In the genomic region with DNA sequence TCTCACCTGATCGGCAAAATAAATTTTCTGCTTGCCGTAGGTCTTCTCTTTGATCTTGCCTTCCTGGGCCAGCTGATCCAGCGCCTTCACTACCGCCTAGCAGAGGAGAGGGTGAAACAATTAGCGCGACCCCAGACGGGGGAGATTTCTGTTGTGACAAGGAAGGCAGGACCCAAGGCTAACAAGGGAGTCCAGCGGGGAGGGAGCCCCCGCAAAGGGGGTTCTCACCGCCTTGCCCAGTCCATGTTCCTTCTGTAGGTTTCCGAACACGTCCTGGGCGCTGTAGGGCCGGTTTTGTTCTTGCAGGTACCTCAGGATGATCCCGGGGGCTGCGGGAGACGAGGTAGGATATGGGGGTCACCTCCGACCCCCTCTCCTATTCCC, we compare ENCODE assay signal across 8 mouse cellular contexts. TPM values are rescaled to one million over a fixed set of nuclear protein-coding genes. Genes with fewer than 3 reads are reported as not detected.
DNase-seq lines count a peak whose midpoint lies in the region; ATAC-seq and TF ChIP-seq lines count a peak whose summit lies in the region.

No protein-coding gene starts in this region.

- peak overlapping the region; percentile 96 for H3K27ac ChIP-seq in kidney, postnatal 0 days
- peak overlapping the region; percentile 91 for H3K27ac ChIP-seq in embryonic facial prominence, embryonic 10.5 days (replicated peaks)
- peak overlapping the region; percentile 95; the same call in 1 of the 2 replicates for H3K27ac ChIP-seq in intestine, embryonic 15.5 days
- no peak overlapping the region for H3K27ac ChIP-seq in neural tube, embryonic 12.5 days

- ATAC-seq in kidney, postnatal 0 days (replicated peaks; ENCODE audit: low FRiP score, low read depth), result no peak; the same call in 1 of the 2 replicates
- peak; percentile 48 for ATAC-seq in intestine, embryonic 15.5 days
- no peak for ATAC-seq in neural tube, embryonic 12.5 days (ENCODE audit: low FRiP score, low read depth)
- ATAC-seq in monocyte, adult 5-6 weeks (replicated peaks; ENCODE audit: insufficient number of reproducible peaks, low FRiP score, low TSS enrichment, poor library complexity, severe bottlenecking), result no peak

- H3K4me2 ChIP-seq in kidney, postnatal 0 days (ENCODE audit: low read length), result peak overlapping the region; percentile 84
- H3K4me2 ChIP-seq in intestine, embryonic 15.5 days (replicated peaks), result peak overlapping the region; percentile 95
- H3K4me2 ChIP-seq in neural tube, embryonic 12.5 days (replicated peaks), result peak overlapping the region; percentile 92

- peaks cover 63% of the 10 kb centered on the region for H3K36me3 ChIP-seq in kidney, postnatal 0 days (ENCODE audit: insufficient read depth, low read length)
- peaks cover 77% of the 10 kb centered on the region for H3K36me3 ChIP-seq in embryonic facial prominence, embryonic 10.5 days (replicated peaks)
- peaks cover 45% of the 10 kb centered on the region for H3K36me3 ChIP-seq in intestine, embryonic 15.5 days
- H3K36me3 ChIP-seq in neural tube, embryonic 12.5 days, result peaks cover 73% of the 10 kb centered on the region

- H3K4me3 ChIP-seq in kidney, postnatal 0 days (replicated peaks; ENCODE audit: low read depth, low read length), result peak overlapping the region; percentile 62
- peak overlapping the region; percentile 84 for H3K4me3 ChIP-seq in embryonic facial prominence, embryonic 10.5 days
- peak overlapping the region; percentile 81 for H3K4me3 ChIP-seq in intestine, embryonic 15.5 days (replicated peaks)
- peak overlapping the region; percentile 61 for H3K4me3 ChIP-seq in neural tube, embryonic 12.5 days

- peak overlapping the region; percentile 69 for H3K9ac ChIP-seq in kidney, postnatal 0 days (ENCODE audit: low read depth, low read length)
- H3K9ac ChIP-seq in intestine, embryonic 15.5 days, result peak overlapping the region; percentile 78
- H3K9ac ChIP-seq in neural tube, embryonic 12.5 days, result peak overlapping the region; percentile 61

- WGBS in kidney, postnatal 0 days, result 1% methylated on average over 18 of the region's 18 CpGs
- under 1% methylated on average over 18 of the region's 18 CpGs for WGBS in embryonic facial prominence, embryonic 10.5 days
- under 1% methylated on average over 18 of the region's 18 CpGs for WGBS in intestine, embryonic 15.5 days
- under 1% methylated on average over 18 of the region's 18 CpGs for WGBS in neural tube, embryonic 12.5 days

- DNase-seq in kidney, postnatal 0 days (ENCODE audit: low spot score), result no peak
- DNase-seq in kidney, adult 8-10 months, result no peak
- no peak for DNase-seq in embryonic facial prominence, embryonic 10.5 days (ENCODE audit: low spot score)
- no peak for DNase-seq in cerebellum, postnatal 25 days
- DNase-seq in layer of hippocampus, adult 9-11 months, result no peak

- no peaks in the 10 kb centered on the region; the same call in 1 of the 2 replicates for H3K4me1 ChIP-seq in kidney, postnatal 0 days (replicated peaks; ENCODE audit: insufficient read depth, low read length)
- peaks cover 21% of the 10 kb centered on the region for H3K4me1 ChIP-seq in embryonic facial prominence, embryonic 10.5 days
- H3K4me1 ChIP-seq in intestine, embryonic 15.5 days (replicated peaks), result peaks cover 11% of the 10 kb centered on the region
- peaks cover 10% of the 10 kb centered on the region for H3K4me1 ChIP-seq in neural tube, embryonic 12.5 days

- TF ChIP-seq CTCF in kidney, postnatal 0 days (IDR thresholded peaks at IDR 0.05; ENCODE audit: low read depth), result no peak

- no peaks in the 10 kb centered on the region for H3K9me3 ChIP-seq in kidney, postnatal 0 days (replicated peaks; ENCODE audit: low read length)
- H3K9me3 ChIP-seq in embryonic facial prominence, embryonic 10.5 days, result no peaks in the 10 kb centered on the region
- H3K9me3 ChIP-seq in intestine, embryonic 15.5 days, result no peaks in the 10 kb centered on the region
- H3K9me3 ChIP-seq in neural tube, embryonic 12.5 days, result no peaks in the 10 kb centered on the region

- no peaks in the 10 kb centered on the region for H3K27me3 ChIP-seq in kidney, postnatal 0 days (ENCODE audit: insufficient read depth, low read length)
- no peaks in the 10 kb centered on the region for H3K27me3 ChIP-seq in embryonic facial prominence, embryonic 10.5 days (replicated peaks; ENCODE audit: low read depth, poor library complexity, severe bottlenecking)
- H3K27me3 ChIP-seq in intestine, embryonic 15.5 days (replicated peaks), result no peaks in the 10 kb centered on the region
- H3K27me3 ChIP-seq in neural tube, embryonic 12.5 days (replicated peaks), result no peaks in the 10 kb centered on the region

RNA-seq across cellular contexts. Expression of gene Psmc3ip, which starts 0.3 kb away (rescaled TPM):
- polyA plus RNA-seq in kidney, postnatal 0 days (2015; fragmentation: Nextera tagmentation; extraction: Ambion mirVana), result 23.2 and 26.4 TPM in 2 replicates
- polyA plus RNA-seq in embryonic facial prominence, embryonic 10.5 days (2016; fragmentation: Nextera tagmentation; extraction: Ambion mirVana), result 69.5 and 72.3 TPM in 2 replicates
- 22.6 and 23.4 TPM in 2 replicates for polyA plus RNA-seq in intestine, embryonic 15.5 days (2015; fragmentation: Nextera tagmentation; extraction: Ambion mirVana)
- 31.4 and 34.3 TPM in 2 replicates for polyA plus RNA-seq in neural tube, embryonic 12.5 days (2016; fragmentation: Nextera tagmentation; extraction: Ambion mirVana)
- 5.0 to 6.2 TPM in 2 of 3 replicates, not detected in the other for total RNA-seq in monocyte, adult 5-6 weeks (2017)

RNA-seq across cellular contexts. Expression of gene Mlx, which starts 7.8 kb away (rescaled TPM):
- 45.7 and 46.0 TPM in 2 replicates for polyA plus RNA-seq in kidney, postnatal 0 days (2015; fragmentation: Nextera tagmentation; extraction: Ambion mirVana)
- 40.6 and 41.0 TPM in 2 replicates for polyA plus RNA-seq in embryonic facial prominence, embryonic 10.5 days (2016; fragmentation: Nextera tagmentation; extraction: Ambion mirVana)
- 65.0 and 65.4 TPM in 2 replicates for polyA plus RNA-seq in intestine, embryonic 15.5 days (2015; fragmentation: Nextera tagmentation; extraction: Ambion mirVana)
- polyA plus RNA-seq in neural tube, embryonic 12.5 days (2016; fragmentation: Nextera tagmentation; extraction: Ambion mirVana), result 59.6 and 68.0 TPM in 2 replicates
- total RNA-seq in monocyte, adult 5-6 weeks (2017), result 61.7 to 74.7 TPM (median 71.4 TPM) in 3 replicates

RNA-seq across cellular contexts. Expression of gene Coasy, which starts 12.6 kb away (rescaled TPM):
- polyA plus RNA-seq in kidney, postnatal 0 days (2015; fragmentation: Nextera tagmentation; extraction: Ambion mirVana), result 55.3 and 55.9 TPM in 2 replicates
- 48.7 and 51.1 TPM in 2 replicates for polyA plus RNA-seq in embryonic facial prominence, embryonic 10.5 days (2016; fragmentation: Nextera tagmentation; extraction: Ambion mirVana)
- polyA plus RNA-seq in intestine, embryonic 15.5 days (2015; fragmentation: Nextera tagmentation; extraction: Ambion mirVana), result 41.8 and 43.9 TPM in 2 replicates
- 50.8 and 54.5 TPM in 2 replicates for polyA plus RNA-seq in neural tube, embryonic 12.5 days (2016; fragmentation: Nextera tagmentation; extraction: Ambion mirVana)
- 11.4 to 16.6 TPM (median 16.1 TPM) in 3 replicates for total RNA-seq in monocyte, adult 5-6 weeks (2017)

RNA-seq across cellular contexts. Expression of gene Hsd17b1, which starts 16.7 kb away (rescaled TPM):
- polyA plus RNA-seq in kidney, postnatal 0 days (2015; fragmentation: Nextera tagmentation; extraction: Ambion mirVana), result 0.13 and 0.42 TPM in 2 replicates
- polyA plus RNA-seq in embryonic facial prominence, embryonic 10.5 days (2016; fragmentation: Nextera tagmentation; extraction: Ambion mirVana), result 0.21 TPM in 1 of 2 replicates, not detected in the other
- polyA plus RNA-seq in intestine, embryonic 15.5 days (2015; fragmentation: Nextera tagmentation; extraction: Ambion mirVana), result not detected in 2 replicates
- 0.14 and 0.29 TPM in 2 replicates for polyA plus RNA-seq in neural tube, embryonic 12.5 days (2016; fragmentation: Nextera tagmentation; extraction: Ambion mirVana)
- 0.68 TPM in 1 of 3 replicates, not detected in the others for total RNA-seq in monocyte, adult 5-6 weeks (2017)

RNA-seq across cellular contexts. Expression of gene Retreg3, which starts 24.8 kb away (rescaled TPM):
- 23.2 and 23.7 TPM in 2 replicates for polyA plus RNA-seq in kidney, postnatal 0 days (2015; fragmentation: Nextera tagmentation; extraction: Ambion mirVana)
- polyA plus RNA-seq in embryonic facial prominence, embryonic 10.5 days (2016; fragmentation: Nextera tagmentation; extraction: Ambion mirVana), result 19.7 and 20.2 TPM in 2 replicates
- 17.0 and 17.2 TPM in 2 replicates for polyA plus RNA-seq in intestine, embryonic 15.5 days (2015; fragmentation: Nextera tagmentation; extraction: Ambion mirVana)
- polyA plus RNA-seq in neural tube, embryonic 12.5 days (2016; fragmentation: Nextera tagmentation; extraction: Ambion mirVana), result 22.2 and 27.8 TPM in 2 replicates
- total RNA-seq in monocyte, adult 5-6 weeks (2017), result 57.9 to 79.4 TPM (median 63.0 TPM) in 3 replicates
